Mouse (Mus musculus): Measurements from ENCODE around the gene Pth2.

- TF ChIP-seq GATA1 (IDR thresholded peaks at IDR 0.05; ENCODE audit: low read length) (no peak), TAL1 (IDR thresholded peaks at IDR 0.05; ENCODE audit: low read length) (no peak)
These were observed 1.4 kb downstream of the Pth2 start for GRCm38 (mm10) chr7:45182199-45182601.
